Mouse (Mus musculus): ENCODE data around the gene Ccdc40.

- TF ChIP-seq CTCF (IDR thresholded peaks at IDR 0.05; ENCODE audit: low read depth, low read length) (no peak), POLR2A (IDR thresholded peaks at IDR 0.05; ENCODE audit: borderline replicate concordance, low read depth, low read length) (no peak)
Measured at GRCm38 (mm10) chr11:119183684-119184310, 44.6 kb upstream of the Ccdc40 start.

All from bone marrow macrophage, adult 2 months (primary cell).